Mouse (Mus musculus): ENCODE results near the gene Cenpj. TPM values are rescaled to one million over a fixed set of nuclear protein-coding genes. Genes with fewer than 3 reads are reported as not detected.

Gene Cenpj
- polyA plus RNA-seq, 1 experiment from 2014 or later, result 5.3 TPM

- Histone ChIP-seq H3K9me3 (replicated peaks; ENCODE audit: control insufficient read depth, low read length, poor library complexity, severe bottlenecking) (no peaks in the 10 kb centered on the region), H3K27me3 (ENCODE audit: control insufficient read depth, insufficient read depth, low read depth, low read length) (no peaks in the 10 kb centered on the region), H3K4me1 (ENCODE audit: control insufficient read depth, insufficient read depth, low read length) (0 out of 2 replicates have a peak, but pooled peaks cover 1% of the 10 kb centered on the region), H3K4me3 (ENCODE audit: low read depth, low read length) (no peak overlapping the region), H3K36me3 (ENCODE audit: control insufficient read depth, insufficient read depth, low read length) (no peaks in the 10 kb centered on the region), H3K4me2 (ENCODE audit: low read length) (no peak overlapping the region), H3K9ac (ENCODE audit: low read depth, low read length) (no peak overlapping the region), H3K27ac (ENCODE audit: low read length) (no peak overlapping the region)
- no peak for ATAC-seq
- WGBS, result 85% methylated on average over 7 of the region's 7 CpGs
These were observed 7.7 kb downstream of the Cenpj start for GRCm38 (mm10) chr14:56567476-56567875.

GRCm38 (mm10) chr14:56559134-56559533 is 16.1 kb downstream of the Cenpj start:
- 93% methylated on average over 3 of the region's 3 CpGs for WGBS
- H3K4me2 ChIP-seq (ENCODE audit: low read length), result no peak overlapping the region
- H3K4me3 ChIP-seq (ENCODE audit: low read depth, low read length), result no peak overlapping the region
- H3K36me3 ChIP-seq (ENCODE audit: control insufficient read depth, insufficient read depth, low read length), result no peaks in the 10 kb centered on the region
- no peak overlapping the region for H3K27ac ChIP-seq (ENCODE audit: low read length)
- no peaks in the 10 kb centered on the region for H3K27me3 ChIP-seq (ENCODE audit: control insufficient read depth, insufficient read depth, low read depth, low read length)
- no peaks in the 10 kb centered on the region for H3K9me3 ChIP-seq (replicated peaks; ENCODE audit: control insufficient read depth, low read length, poor library complexity, severe bottlenecking)
- no peak overlapping the region for H3K9ac ChIP-seq (ENCODE audit: low read depth, low read length)
- no peak for ATAC-seq
- no peaks in the 10 kb centered on the region for H3K4me1 ChIP-seq (ENCODE audit: control insufficient read depth, insufficient read depth, low read length)

GRCm38 (mm10) chr14:56554716-56555115 is 20.5 kb downstream of the Cenpj start:
- no peak overlapping the region for H3K27ac ChIP-seq (ENCODE audit: low read length)
- no peaks in the 10 kb centered on the region for H3K9me3 ChIP-seq (replicated peaks; ENCODE audit: control insufficient read depth, low read length, poor library complexity, severe bottlenecking)
- no peak overlapping the region for H3K9ac ChIP-seq (ENCODE audit: low read depth, low read length)
- no peaks in the 10 kb centered on the region for H3K4me1 ChIP-seq (ENCODE audit: control insufficient read depth, insufficient read depth, low read length)
- no peaks in the 10 kb centered on the region for H3K36me3 ChIP-seq (ENCODE audit: control insufficient read depth, insufficient read depth, low read length)
- H3K4me3 ChIP-seq (ENCODE audit: low read depth, low read length), result no peak overlapping the region
- ATAC-seq, result no peak
- no peak overlapping the region for H3K4me2 ChIP-seq (ENCODE audit: low read length)
- 97% methylated on average over 2 of the region's 2 CpGs for WGBS
- no peaks in the 10 kb centered on the region for H3K27me3 ChIP-seq (ENCODE audit: control insufficient read depth, insufficient read depth, low read depth, low read length)

DNA sequence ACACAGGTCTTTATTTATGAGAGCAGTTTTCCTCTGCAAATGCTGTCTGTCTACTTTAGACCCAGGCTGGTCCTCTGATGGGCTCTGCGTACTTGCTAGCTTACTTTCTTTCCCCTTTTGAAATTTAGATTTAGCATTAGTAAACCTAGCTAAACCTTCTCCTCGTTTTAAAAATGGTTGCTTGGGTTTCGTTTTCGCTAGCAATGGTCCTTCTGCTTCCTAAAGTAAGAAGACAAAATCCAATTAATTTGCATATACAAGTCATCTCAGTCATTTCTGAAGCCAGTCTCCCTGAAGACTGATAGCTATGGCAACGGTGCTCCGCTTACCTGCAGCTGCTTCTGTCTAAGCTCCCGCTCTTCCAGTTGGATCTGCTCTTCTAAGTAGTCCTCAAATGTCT is 21.9 kb downstream of the Cenpj start:
- ATAC-seq, result no peak
- H3K9me3 ChIP-seq (replicated peaks; ENCODE audit: control insufficient read depth, low read length, poor library complexity, severe bottlenecking), result no peaks in the 10 kb centered on the region
- no peak overlapping the region for H3K27ac ChIP-seq (ENCODE audit: low read length)
- no peaks in the 10 kb centered on the region for H3K4me1 ChIP-seq (ENCODE audit: control insufficient read depth, insufficient read depth, low read length)
- H3K36me3 ChIP-seq (ENCODE audit: control insufficient read depth, insufficient read depth, low read length), result no peaks in the 10 kb centered on the region
- 92% methylated on average over 7 of the region's 7 CpGs for WGBS
- H3K27me3 ChIP-seq (ENCODE audit: control insufficient read depth, insufficient read depth, low read depth, low read length), result no peaks in the 10 kb centered on the region
- H3K4me2 ChIP-seq (ENCODE audit: low read length), result no peak overlapping the region
- no peak overlapping the region for H3K9ac ChIP-seq (ENCODE audit: low read depth, low read length)
- H3K4me3 ChIP-seq (ENCODE audit: low read depth, low read length), result no peak overlapping the region

DNA sequence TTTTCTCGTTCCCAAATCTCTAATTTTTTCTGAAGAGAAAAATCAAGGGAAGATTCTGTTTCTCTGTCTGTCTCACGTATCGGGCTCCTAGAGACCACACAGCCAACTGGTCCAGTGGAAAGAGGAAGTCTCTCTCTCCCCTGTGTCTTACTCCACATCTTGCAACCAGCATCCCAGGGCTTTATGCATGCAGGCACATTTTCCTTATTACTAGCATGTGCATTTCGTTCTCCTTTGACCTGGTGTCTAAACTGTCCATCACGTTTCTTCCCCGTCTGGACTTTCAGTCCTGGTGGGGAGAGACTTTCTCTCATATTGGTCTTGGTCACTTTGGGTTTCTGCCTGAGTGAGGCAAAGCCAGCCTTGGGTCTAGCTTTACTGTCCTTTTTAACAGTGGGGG is 22.3 kb downstream of the Cenpj start:
- Histone ChIP-seq H3K27ac (ENCODE audit: low read length) (no peak overlapping the region), H3K9ac (ENCODE audit: low read depth, low read length) (no peak overlapping the region), H3K27me3 (ENCODE audit: control insufficient read depth, insufficient read depth, low read depth, low read length) (no peaks in the 10 kb centered on the region), H3K4me1 (ENCODE audit: control insufficient read depth, insufficient read depth, low read length) (no peaks in the 10 kb centered on the region), H3K36me3 (ENCODE audit: control insufficient read depth, insufficient read depth, low read length) (no peaks in the 10 kb centered on the region), H3K9me3 (replicated peaks; ENCODE audit: control insufficient read depth, low read length, poor library complexity, severe bottlenecking) (no peaks in the 10 kb centered on the region), H3K4me2 (ENCODE audit: low read length) (no peak overlapping the region), H3K4me3 (ENCODE audit: low read depth, low read length) (no peak overlapping the region)
- ATAC-seq, result no peak
- 94% methylated on average over 6 of the region's 6 CpGs for WGBS

GRCm38 (mm10) chr14:56550960-56551359 is 24.3 kb downstream of the Cenpj start:
- Histone ChIP-seq H3K4me3 (ENCODE audit: low read depth, low read length) (no peak overlapping the region), H3K36me3 (ENCODE audit: control insufficient read depth, insufficient read depth, low read length) (no peaks in the 10 kb centered on the region), H3K4me1 (ENCODE audit: control insufficient read depth, insufficient read depth, low read length) (no peaks in the 10 kb centered on the region), H3K9ac (ENCODE audit: low read depth, low read length) (no peak overlapping the region), H3K9me3 (replicated peaks; ENCODE audit: control insufficient read depth, low read length, poor library complexity, severe bottlenecking) (no peaks in the 10 kb centered on the region), H3K4me2 (ENCODE audit: low read length) (no peak overlapping the region), H3K27ac (ENCODE audit: low read length) (no peak overlapping the region), H3K27me3 (ENCODE audit: control insufficient read depth, insufficient read depth, low read depth, low read length) (no peaks in the 10 kb centered on the region)
- WGBS, result 81% methylated on average over 4 of the region's 4 CpGs
- no peak for ATAC-seq

DNA sequence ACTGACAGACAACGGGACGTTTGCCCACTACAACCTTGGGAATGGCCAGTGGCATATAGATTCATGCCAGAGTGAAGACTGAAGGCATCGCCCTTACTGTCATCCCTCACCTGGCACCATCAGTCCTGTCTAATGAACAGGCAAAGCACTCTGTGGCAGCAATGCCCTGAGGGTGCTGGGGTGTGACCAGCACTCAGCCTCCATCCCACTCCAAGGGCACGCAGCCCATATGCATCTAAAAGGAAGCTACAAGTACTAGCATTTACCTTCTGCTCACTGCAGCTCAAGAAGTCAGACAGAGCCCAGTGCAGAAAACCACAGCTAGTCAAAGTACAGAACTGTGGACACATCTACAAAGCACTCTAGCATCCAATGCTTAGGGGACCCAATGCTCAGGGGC is 29.7 kb downstream of the Cenpj start:
- Histone ChIP-seq H3K4me3 (ENCODE audit: low read depth, low read length) (no peak overlapping the region), H3K4me2 (ENCODE audit: low read length) (no peak overlapping the region), H3K4me1 (ENCODE audit: control insufficient read depth, insufficient read depth, low read length) (no peaks in the 10 kb centered on the region), H3K27ac (ENCODE audit: low read length) (no peak overlapping the region), H3K27me3 (ENCODE audit: control insufficient read depth, insufficient read depth, low read depth, low read length) (no peaks in the 10 kb centered on the region), H3K9ac (ENCODE audit: low read depth, low read length) (no peak overlapping the region), H3K36me3 (ENCODE audit: control insufficient read depth, insufficient read depth, low read length) (no peaks in the 10 kb centered on the region), H3K9me3 (replicated peaks; ENCODE audit: control insufficient read depth, low read length, poor library complexity, severe bottlenecking) (no peaks in the 10 kb centered on the region)
- no peak for ATAC-seq
- 95% methylated on average over 4 of the region's 4 CpGs for WGBS

- H3K9ac ChIP-seq (ENCODE audit: low read depth, low read length), result no peak overlapping the region
- H3K36me3 ChIP-seq (ENCODE audit: control insufficient read depth, insufficient read depth, low read length), result no peaks in the 10 kb centered on the region
- no peak for ATAC-seq
- H3K27me3 ChIP-seq (ENCODE audit: control insufficient read depth, insufficient read depth, low read depth, low read length), result no peaks in the 10 kb centered on the region
- no peak overlapping the region for H3K4me3 ChIP-seq (ENCODE audit: low read depth, low read length)
- no peaks in the 10 kb centered on the region for H3K4me1 ChIP-seq (ENCODE audit: control insufficient read depth, insufficient read depth, low read length)
- H3K4me2 ChIP-seq (ENCODE audit: low read length), result no peak overlapping the region
- H3K27ac ChIP-seq (ENCODE audit: low read length), result no peak overlapping the region
- H3K9me3 ChIP-seq (replicated peaks; ENCODE audit: control insufficient read depth, low read length, poor library complexity, severe bottlenecking), result no peaks in the 10 kb centered on the region
- WGBS, result 90% methylated on average over 1 of the region's 1 CpGs
These were observed 30.3 kb downstream of the Cenpj start for GRCm38 (mm10) chr14:56544946-56545345.

DNA sequence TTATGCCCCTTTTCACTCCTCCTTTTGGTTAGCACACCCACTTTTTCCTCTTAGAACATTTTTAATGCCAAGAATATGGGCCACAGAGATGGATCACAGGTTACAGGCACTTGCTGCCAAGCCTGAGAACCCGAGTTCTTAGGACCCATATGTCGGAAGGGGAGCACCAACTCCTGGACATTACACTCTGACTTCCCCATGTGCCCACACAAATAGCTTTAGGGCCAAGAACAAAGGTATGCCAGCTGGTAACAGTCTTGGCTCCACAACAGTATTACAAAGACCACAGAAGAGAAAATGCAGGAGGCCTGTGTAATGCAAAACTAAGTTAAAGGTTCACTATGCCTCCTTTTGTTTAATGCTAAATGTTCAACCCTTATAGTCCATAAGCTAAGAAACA is 44.4 kb downstream of the Cenpj start:
- 0 out of 2 replicates have a peak, but pooled peaks cover 4% of the 10 kb centered on the region for H3K36me3 ChIP-seq (ENCODE audit: control insufficient read depth, insufficient read depth, low read length)
- no peaks in the 10 kb centered on the region for H3K4me1 ChIP-seq (ENCODE audit: control insufficient read depth, insufficient read depth, low read length)
- ATAC-seq, result no peak
- no peak overlapping the region for H3K4me3 ChIP-seq (ENCODE audit: low read depth, low read length)
- H3K9ac ChIP-seq (ENCODE audit: low read depth, low read length), result no peak overlapping the region
- no peak overlapping the region for H3K4me2 ChIP-seq (ENCODE audit: low read length)
- H3K27me3 ChIP-seq (ENCODE audit: control insufficient read depth, insufficient read depth, low read depth, low read length), result no peaks in the 10 kb centered on the region
- WGBS, result 91% methylated on average over 2 of the region's 2 CpGs
- no peak overlapping the region for H3K27ac ChIP-seq (ENCODE audit: low read length)
- no peaks in the 10 kb centered on the region for H3K9me3 ChIP-seq (replicated peaks; ENCODE audit: control insufficient read depth, low read length, poor library complexity, severe bottlenecking)

DNA sequence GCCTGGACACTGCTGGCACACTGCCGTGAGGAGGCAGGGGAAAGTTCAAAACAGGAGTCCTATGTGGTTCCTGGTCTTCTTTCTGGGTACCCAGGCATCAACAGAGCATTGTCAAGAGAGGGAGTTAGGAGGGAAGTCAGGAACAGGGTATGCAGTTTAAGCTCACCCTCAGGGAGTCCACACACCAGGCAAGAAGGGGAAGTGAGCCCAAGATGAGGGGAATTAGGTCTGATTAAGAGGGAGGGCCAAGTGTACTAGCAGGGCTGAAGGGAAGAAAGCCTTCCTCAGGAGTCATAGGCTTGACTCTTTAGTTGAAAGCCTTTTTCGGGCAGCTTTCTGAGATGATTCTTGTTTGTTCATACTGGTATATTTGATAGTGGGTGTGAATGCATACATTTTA is 60.5 kb downstream of the Cenpj start:
- 86% methylated on average over 2 of the region's 2 CpGs for WGBS
- Histone ChIP-seq H3K9ac (ENCODE audit: low read depth, low read length) (no peak overlapping the region), H3K4me2 (ENCODE audit: low read length) (no peak overlapping the region), H3K27me3 (ENCODE audit: control insufficient read depth, insufficient read depth, low read depth, low read length) (no peaks in the 10 kb centered on the region), H3K4me3 (ENCODE audit: low read depth, low read length) (no peak overlapping the region), H3K36me3 (ENCODE audit: control insufficient read depth, insufficient read depth, low read length) (no peaks in the 10 kb centered on the region), H3K9me3 (replicated peaks; ENCODE audit: control insufficient read depth, low read length, poor library complexity, severe bottlenecking) (no peaks in the 10 kb centered on the region), H3K4me1 (ENCODE audit: control insufficient read depth, insufficient read depth, low read length) (no peaks in the 10 kb centered on the region), H3K27ac (ENCODE audit: low read length) (no peak overlapping the region)
- ATAC-seq, result no peak

All from midbrain, embryonic 16.5 days (tissue).